Mouse (Mus musculus): Measurements from ENCODE around the gene Nphs1. TPM values are rescaled to one million over a fixed set of nuclear protein-coding genes. Genes with fewer than 3 reads are reported as not detected.
A peak's percentile ranks its signal among the peaks of the same experiment; 100 is the strongest.

Nphs1 gene
- polyA plus RNA-seq, 1 experiment from 2014 or later: 0.37 TPM

DNA sequence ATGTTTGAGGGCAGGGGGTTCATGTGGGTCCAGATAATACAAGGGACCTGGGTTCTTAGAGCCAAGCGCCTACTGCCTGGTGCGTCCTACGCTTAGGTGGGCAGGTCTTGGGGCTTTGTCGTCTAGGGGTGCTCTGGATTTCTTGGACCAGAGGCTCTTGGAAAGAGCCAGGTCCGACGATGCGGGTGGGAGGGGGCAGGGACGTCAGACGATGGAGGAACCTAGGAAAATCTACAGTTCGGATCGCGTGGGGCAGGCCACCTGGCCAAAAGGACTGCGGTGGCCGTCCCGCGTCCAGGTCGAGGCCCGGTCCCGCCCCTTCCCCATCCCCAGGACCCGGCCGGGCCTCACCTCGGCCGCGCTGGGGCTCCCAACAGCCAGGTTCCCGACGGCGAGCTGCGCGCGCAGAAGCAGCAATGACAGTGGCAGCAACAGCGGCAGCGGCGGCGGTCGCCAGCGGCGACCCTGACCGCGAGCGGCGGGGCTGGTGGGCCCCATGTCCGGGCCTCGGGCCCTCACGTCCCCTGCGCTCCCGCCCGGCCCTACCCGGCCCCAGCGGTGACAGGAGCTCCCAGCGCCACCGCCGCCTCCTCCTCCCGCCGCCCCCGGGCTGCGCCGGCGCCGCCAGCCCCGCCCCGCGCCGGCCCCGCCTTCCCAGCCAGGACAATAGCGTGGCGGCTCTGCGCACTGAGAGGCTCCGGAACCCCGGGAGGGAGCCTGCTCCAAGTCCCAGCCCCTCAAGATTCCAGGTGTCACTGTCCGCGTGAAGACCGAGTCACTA, 13.0 kb upstream of the Nphs1 start, which contains the start of gene Aplp1:
Gene Aplp1, minus strand, starts transcription at position 565 of the 781 bp plus-strand sequence.
- WGBS (ENCODE audit: insufficient replicate concordance): under 1% methylated on average over 54 of the region's 72 CpGs
- peak within 1 kb of the TSS; percentile 84 for H3K4me2 ChIP-seq
- no peaks in the 10 kb centered on the region for H3K9me3 ChIP-seq (replicated peaks; ENCODE audit: control insufficient read depth, low read length)
- ATAC-seq (replicated peaks; ENCODE audit: insufficient number of reproducible peaks, low FRiP score, low TSS enrichment): 0 out of 2 replicates have a peak, but pooled peaks have one; percentile 43
- H3K27me3 ChIP-seq (ENCODE audit: control insufficient read depth, insufficient read depth, low read length): peaks cover 50% of the 10 kb centered on the region
- H3K36me3 ChIP-seq (ENCODE audit: control insufficient read depth, insufficient read depth, low read length): no peaks in the 10 kb centered on the region
- peak within 1 kb of the TSS; percentile 63 for H3K4me3 ChIP-seq (ENCODE audit: low read depth, low read length)
- peak within 1 kb of the TSS; percentile 70 for H3K9ac ChIP-seq (ENCODE audit: low read depth, low read length)
- H3K4me1 ChIP-seq (ENCODE audit: control insufficient read depth, insufficient read depth, low read length): peaks cover 6% of the 10 kb centered on the region
- peak within 1 kb of the TSS; percentile 10; the same call in 1 of the 2 replicates for H3K27ac ChIP-seq (ENCODE audit: low read depth, low read length)

DNA sequence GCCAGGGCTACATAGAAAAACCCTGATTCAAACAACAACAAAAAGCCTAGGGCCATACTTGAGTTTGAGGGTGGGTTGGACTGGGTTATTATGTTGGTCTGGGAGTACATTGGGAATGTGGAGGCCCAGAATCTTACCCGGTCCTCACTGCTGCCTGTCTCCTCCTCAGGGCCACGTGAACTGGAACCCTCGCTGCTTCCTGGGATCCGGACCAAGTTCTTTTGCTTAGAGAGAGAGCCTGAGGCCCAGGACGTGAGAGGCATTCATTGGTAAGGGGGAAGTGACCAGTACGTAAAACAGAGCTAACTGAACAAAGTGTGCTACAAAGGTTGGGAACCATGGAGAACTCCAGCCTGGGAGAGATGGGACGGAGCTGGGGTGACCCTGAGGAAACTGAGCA, 7.9 kb upstream of the Nphs1 start:
- Histone ChIP-seq H3K4me1 (ENCODE audit: control insufficient read depth, insufficient read depth, low read length) (no peaks in the 10 kb centered on the region), H3K4me3 (ENCODE audit: low read depth, low read length) (no peak overlapping the region), H3K9me3 (replicated peaks; ENCODE audit: control insufficient read depth, low read length) (no peaks in the 10 kb centered on the region), H3K27ac (ENCODE audit: low read depth, low read length) (no peak overlapping the region), H3K27me3 (ENCODE audit: control insufficient read depth, insufficient read depth, low read length) (peaks cover 57% of the 10 kb centered on the region), H3K4me2 (no peak overlapping the region), H3K36me3 (ENCODE audit: control insufficient read depth, insufficient read depth, low read length) (no peaks in the 10 kb centered on the region), H3K9ac (ENCODE audit: low read depth, low read length) (no peak overlapping the region)
- WGBS (ENCODE audit: insufficient replicate concordance): 70% methylated on average over 7 of the region's 7 CpGs
- no peak for ATAC-seq (replicated peaks; ENCODE audit: insufficient number of reproducible peaks, low FRiP score, low TSS enrichment)

- WGBS (ENCODE audit: insufficient replicate concordance): 23% methylated on average over 25 of the region's 25 CpGs
- peaks cover 73% of the 10 kb centered on the region for H3K27me3 ChIP-seq (ENCODE audit: control insufficient read depth, insufficient read depth, low read length)
- H3K27ac ChIP-seq (ENCODE audit: low read depth, low read length): no peak overlapping the region
- no peaks in the 10 kb centered on the region for H3K4me1 ChIP-seq (ENCODE audit: control insufficient read depth, insufficient read depth, low read length)
- 0 out of 2 replicates have a peak overlapping the region, but pooled peaks have one; percentile 34 for H3K4me2 ChIP-seq
- no peak overlapping the region for H3K4me3 ChIP-seq (ENCODE audit: low read depth, low read length)
- no peak for ATAC-seq (replicated peaks; ENCODE audit: insufficient number of reproducible peaks, low FRiP score, low TSS enrichment)
- H3K9me3 ChIP-seq (replicated peaks; ENCODE audit: control insufficient read depth, low read length): no peaks in the 10 kb centered on the region
- no peak overlapping the region for H3K9ac ChIP-seq (ENCODE audit: low read depth, low read length)
- no peaks in the 10 kb centered on the region for H3K36me3 ChIP-seq (ENCODE audit: control insufficient read depth, insufficient read depth, low read length)
Observed at GRCm38 (mm10) chr7:30453327-30453726, 4.8 kb upstream of the Nphs1 start.

GRCm38 (mm10) chr7:30453766-30454165, 4.3 kb upstream of the Nphs1 start:
- H3K4me2 ChIP-seq: 0 out of 2 replicates have a peak overlapping the region, but pooled peaks have one; percentile 34
- no peaks in the 10 kb centered on the region for H3K9me3 ChIP-seq (replicated peaks; ENCODE audit: control insufficient read depth, low read length)
- H3K4me3 ChIP-seq (ENCODE audit: low read depth, low read length): peak overlapping the region; percentile 8; the same call in 1 of the 2 replicates
- ATAC-seq (replicated peaks; ENCODE audit: insufficient number of reproducible peaks, low FRiP score, low TSS enrichment): no peak
- H3K36me3 ChIP-seq (ENCODE audit: control insufficient read depth, insufficient read depth, low read length): no peaks in the 10 kb centered on the region
- no peak overlapping the region for H3K27ac ChIP-seq (ENCODE audit: low read depth, low read length)
- H3K27me3 ChIP-seq (ENCODE audit: control insufficient read depth, insufficient read depth, low read length): peaks cover 77% of the 10 kb centered on the region
- H3K4me1 ChIP-seq (ENCODE audit: control insufficient read depth, insufficient read depth, low read length): no peaks in the 10 kb centered on the region
- 4% methylated on average over 25 of the region's 25 CpGs for WGBS (ENCODE audit: insufficient replicate concordance)
- no peak overlapping the region for H3K9ac ChIP-seq (ENCODE audit: low read depth, low read length)

DNA sequence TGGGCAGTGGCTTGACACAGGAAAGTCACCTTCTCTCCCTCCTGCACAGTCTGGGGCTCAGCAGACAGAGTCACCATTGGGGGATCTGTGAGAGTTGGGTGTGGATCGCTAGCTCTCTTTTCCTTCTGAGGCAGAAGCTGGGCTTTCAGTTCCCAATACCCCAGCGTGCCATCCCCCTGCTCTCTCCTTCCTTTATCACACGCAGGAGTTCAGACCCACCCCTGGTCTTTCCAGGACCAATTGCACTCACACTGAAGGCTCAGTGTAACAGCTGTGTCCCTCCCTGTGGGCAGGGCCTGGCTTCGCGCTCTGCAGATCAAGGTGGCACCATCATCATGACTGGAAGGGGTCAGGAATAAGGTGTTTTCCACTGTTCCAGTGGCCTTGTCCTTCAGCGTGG, 3.9 kb upstream of the Nphs1 start:
- no peak overlapping the region for H3K4me2 ChIP-seq
- no peak overlapping the region for H3K4me3 ChIP-seq (ENCODE audit: low read depth, low read length)
- H3K27me3 ChIP-seq (ENCODE audit: control insufficient read depth, insufficient read depth, low read length): peaks cover 81% of the 10 kb centered on the region
- no peaks in the 10 kb centered on the region for H3K36me3 ChIP-seq (ENCODE audit: control insufficient read depth, insufficient read depth, low read length)
- WGBS (ENCODE audit: insufficient replicate concordance): 15% methylated on average over 6 of the region's 6 CpGs
- no peak overlapping the region for H3K9ac ChIP-seq (ENCODE audit: low read depth, low read length)
- H3K27ac ChIP-seq (ENCODE audit: low read depth, low read length): no peak overlapping the region
- no peaks in the 10 kb centered on the region for H3K4me1 ChIP-seq (ENCODE audit: control insufficient read depth, insufficient read depth, low read length)
- no peak for ATAC-seq (replicated peaks; ENCODE audit: insufficient number of reproducible peaks, low FRiP score, low TSS enrichment)
- H3K9me3 ChIP-seq (replicated peaks; ENCODE audit: control insufficient read depth, low read length): no peaks in the 10 kb centered on the region

DNA sequence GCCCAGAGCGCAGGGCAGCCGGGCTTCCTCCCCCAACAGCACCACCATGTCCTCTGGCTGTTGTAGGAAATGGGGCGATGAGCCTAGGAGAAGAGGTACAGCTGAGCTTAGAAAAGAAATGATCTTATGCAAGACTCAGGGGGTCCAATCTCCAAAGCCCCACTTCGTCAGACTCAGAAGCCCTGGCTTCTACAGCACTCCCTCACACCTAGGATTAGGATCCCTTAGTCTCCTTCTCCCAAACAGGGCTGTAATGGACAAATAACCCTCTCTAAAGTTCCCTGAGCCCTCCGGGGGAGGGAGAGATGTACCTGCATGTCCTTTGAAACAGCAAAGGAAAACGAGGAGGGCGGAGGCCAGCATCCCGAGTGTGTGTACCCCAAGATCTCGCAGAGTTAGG, 1.6 kb upstream of the Nphs1 start:
- Histone ChIP-seq H3K36me3 (ENCODE audit: control insufficient read depth, insufficient read depth, low read length) (no peaks in the 10 kb centered on the region), H3K4me3 (ENCODE audit: low read depth, low read length) (0 out of 2 replicates have a peak overlapping the region, but pooled peaks have one; percentile 1), H3K27ac (ENCODE audit: low read depth, low read length) (no peak overlapping the region), H3K4me2 (no peak overlapping the region), H3K9ac (ENCODE audit: low read depth, low read length) (no peak overlapping the region), H3K4me1 (ENCODE audit: control insufficient read depth, insufficient read depth, low read length) (no peaks in the 10 kb centered on the region), H3K27me3 (ENCODE audit: control insufficient read depth, insufficient read depth, low read length) (peaks cover 91% of the 10 kb centered on the region), H3K9me3 (replicated peaks; ENCODE audit: control insufficient read depth, low read length) (no peaks in the 10 kb centered on the region)
- ATAC-seq (replicated peaks; ENCODE audit: insufficient number of reproducible peaks, low FRiP score, low TSS enrichment): no peak
- WGBS (ENCODE audit: insufficient replicate concordance): 3% methylated on average over 9 of the region's 9 CpGs

GRCm38 (mm10) chr7:30456911-30457628, 1.0 kb upstream of the Nphs1 start:
- Histone ChIP-seq H3K4me3 (ENCODE audit: low read depth, low read length) (0 out of 2 replicates have a peak overlapping the region, but pooled peaks have one; percentile 1), H3K9ac (ENCODE audit: low read depth, low read length) (no peak overlapping the region), H3K9me3 (replicated peaks; ENCODE audit: control insufficient read depth, low read length) (no peaks in the 10 kb centered on the region), H3K36me3 (ENCODE audit: control insufficient read depth, insufficient read depth, low read length) (no peaks in the 10 kb centered on the region), H3K4me2 (peak overlapping the region; percentile 14; the same call in 1 of the 2 replicates), H3K27me3 (ENCODE audit: control insufficient read depth, insufficient read depth, low read length) (peaks cover 96% of the 10 kb centered on the region), H3K4me1 (ENCODE audit: control insufficient read depth, insufficient read depth, low read length) (no peaks in the 10 kb centered on the region), H3K27ac (ENCODE audit: low read depth, low read length) (no peak overlapping the region)
- no peak for ATAC-seq (replicated peaks; ENCODE audit: insufficient number of reproducible peaks, low FRiP score, low TSS enrichment)
- WGBS (ENCODE audit: insufficient replicate concordance): under 1% methylated on average over 31 of the region's 31 CpGs

GRCm38 (mm10) chr7:30459484-30459883, 1.4 kb downstream of the Nphs1 start:
- no peak for ATAC-seq (replicated peaks; ENCODE audit: insufficient number of reproducible peaks, low FRiP score, low TSS enrichment)
- WGBS (ENCODE audit: insufficient replicate concordance): 33% methylated on average over 6 of the region's 6 CpGs

More at GRCm38 (mm10) chr7:30459484-30459883, 1.4 kb downstream of the Nphs1 start:
- H3K4me2 ChIP-seq: no peak overlapping the region
- no peak overlapping the region for H3K4me3 ChIP-seq (ENCODE audit: low read depth, low read length)
- H3K27me3 ChIP-seq (ENCODE audit: control insufficient read depth, insufficient read depth, low read length): peaks cover 95% of the 10 kb centered on the region
- no peaks in the 10 kb centered on the region for H3K4me1 ChIP-seq (ENCODE audit: control insufficient read depth, insufficient read depth, low read length)
- H3K36me3 ChIP-seq (ENCODE audit: control insufficient read depth, insufficient read depth, low read length): no peaks in the 10 kb centered on the region
- no peak overlapping the region for H3K9ac ChIP-seq (ENCODE audit: low read depth, low read length)
- H3K27ac ChIP-seq (ENCODE audit: low read depth, low read length): no peak overlapping the region
- no peaks in the 10 kb centered on the region for H3K9me3 ChIP-seq (replicated peaks; ENCODE audit: control insufficient read depth, low read length)

Data from heart, embryonic 11.5 days (tissue).